Mouse (Mus musculus): ENCODE measurements around the gene Gm10283. TPM values are rescaled to one million over a fixed set of nuclear protein-coding genes. Genes with fewer than 3 reads are reported as not detected.
"Not testable (repeated sequence)": the region's sequence is repeated elsewhere in the genome, so short reads cannot be mapped to it uniquely, and the experiment has no call there.

The Gm10283 gene
- not detected for total RNA-seq (2021)

DNA sequence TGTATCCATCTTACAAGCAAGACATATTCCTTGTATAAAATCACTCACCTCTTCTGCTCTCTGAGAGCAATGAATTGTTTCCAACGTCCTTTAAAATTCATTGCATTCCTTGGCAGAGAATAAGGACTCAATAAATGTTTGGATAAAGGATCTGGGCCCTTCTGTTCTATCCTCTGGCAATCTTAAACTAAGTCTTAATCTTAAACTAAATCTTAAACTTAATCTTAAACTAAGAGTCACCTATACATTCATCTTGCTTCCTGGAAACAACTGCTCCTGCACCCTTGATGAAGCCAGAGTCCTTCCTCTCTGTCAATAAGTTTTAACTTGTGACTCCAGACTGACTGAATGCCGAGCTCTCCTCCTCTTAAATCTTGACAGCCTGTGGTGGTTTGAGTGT lies at the start of gene Gm10283:
Gene Gm10283 (minus strand): TSS at position 101 of the 400 bp plus-strand sequence.
- intact Hi-C loops (cut with DNase I) = loop anchor here (10.0 kb wide), 1 partner anchor 992 kb away; no protein-coding TSS in a partner anchor
- no peak for DNase-seq

DNA sequence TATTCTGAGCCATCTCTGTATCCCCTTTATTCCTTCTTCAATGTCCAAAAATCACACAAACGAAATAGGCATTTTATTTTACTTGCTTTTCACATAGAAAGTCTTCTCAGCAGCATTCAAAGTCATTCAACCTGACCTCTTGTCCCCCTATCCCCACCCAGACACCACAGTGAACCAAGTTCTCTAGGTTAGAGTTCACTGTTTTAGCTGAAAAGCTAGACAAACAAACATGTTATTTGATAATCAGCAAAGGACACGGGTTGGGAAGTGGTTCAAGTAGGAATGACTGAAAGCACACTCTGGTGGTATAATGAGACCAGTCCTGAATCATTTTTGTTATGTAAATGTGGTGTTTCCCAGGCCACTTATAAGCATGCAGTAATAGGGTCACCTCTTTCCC lies 31.9 kb upstream of the Gm10283 start:
- DNase-seq = no peak

DNA sequence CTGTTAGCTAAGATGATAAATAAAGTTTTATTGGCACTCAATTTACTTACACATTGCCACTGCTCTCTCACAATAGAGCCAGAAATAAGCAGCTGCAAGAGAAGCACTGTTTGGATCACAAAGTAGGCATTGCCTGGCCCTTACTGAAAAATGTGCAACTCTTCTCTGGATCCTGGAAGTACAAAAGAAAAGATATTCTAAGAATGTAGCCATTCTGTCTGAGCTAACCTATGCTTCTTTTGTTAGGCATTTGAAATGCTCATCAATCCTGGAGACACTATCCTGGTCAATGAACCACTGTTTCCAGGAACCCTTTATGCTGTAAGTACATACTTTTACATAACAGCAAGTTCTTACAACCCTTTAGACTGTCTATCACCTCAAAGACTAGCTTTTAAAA lies 15.3 kb upstream of the Gm10283 start:
- no peak for DNase-seq
- intact Hi-C loops (cut with DNase I) = no loop called here

More for the DNA sequence above, 31.9 kb upstream of the Gm10283 start:
- intact Hi-C loops (cut with DNase I) = no loop called here

DNA sequence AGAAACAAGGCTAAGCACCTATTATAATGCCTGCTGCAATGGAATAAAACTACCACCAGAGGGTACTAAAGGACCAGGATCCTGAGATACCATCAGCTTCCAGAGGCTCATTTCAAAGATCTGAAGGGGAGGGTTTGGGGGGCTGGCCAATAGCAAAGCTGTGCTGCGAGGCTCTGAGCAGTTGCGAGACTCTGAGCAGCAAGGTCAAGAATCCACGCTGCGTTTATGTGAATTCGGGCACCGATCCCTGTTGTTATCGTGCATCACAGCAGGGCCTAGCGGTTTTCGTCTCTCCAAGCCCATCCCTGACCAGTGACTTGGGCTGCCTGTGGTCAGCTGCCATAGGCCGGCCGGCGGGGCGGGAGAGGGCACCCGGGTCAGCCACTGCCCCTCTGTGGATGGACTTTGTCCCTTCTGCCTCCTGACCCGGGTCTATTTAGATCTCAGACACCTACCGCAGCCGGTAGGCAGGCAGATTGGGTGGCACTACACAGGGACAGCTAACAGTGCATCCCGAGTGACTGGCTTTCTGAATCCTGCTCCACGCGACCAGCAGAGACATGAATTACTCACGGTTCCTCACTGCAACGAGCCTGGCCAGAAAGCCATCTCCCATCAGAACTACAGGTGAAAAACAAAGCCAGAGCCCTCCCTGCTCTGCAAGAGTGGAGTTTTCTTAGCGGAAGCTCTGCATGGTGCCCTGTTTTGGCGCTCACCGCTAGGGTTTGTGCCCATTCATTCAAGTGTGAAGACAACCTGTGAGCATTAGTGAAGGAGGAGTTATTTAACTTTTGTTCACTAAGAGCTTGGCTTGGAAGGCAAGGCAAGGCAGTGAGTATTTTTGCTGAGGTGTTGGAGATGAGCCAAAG lies 2.9 kb upstream of the Gm10283 start, which contains the start of gene Aadat:
Gene Aadat (plus strand): TSS at position 280 of the 869 bp plus-strand sequence.
- peak; percentile 58 to 72 for DNase-seq
- intact Hi-C loops (cut with DNase I) = loop anchor here (1.0 to 10.0 kb wide), 3 partner anchors 86 to 989 kb away; no protein-coding TSS in a partner anchor

DNA sequence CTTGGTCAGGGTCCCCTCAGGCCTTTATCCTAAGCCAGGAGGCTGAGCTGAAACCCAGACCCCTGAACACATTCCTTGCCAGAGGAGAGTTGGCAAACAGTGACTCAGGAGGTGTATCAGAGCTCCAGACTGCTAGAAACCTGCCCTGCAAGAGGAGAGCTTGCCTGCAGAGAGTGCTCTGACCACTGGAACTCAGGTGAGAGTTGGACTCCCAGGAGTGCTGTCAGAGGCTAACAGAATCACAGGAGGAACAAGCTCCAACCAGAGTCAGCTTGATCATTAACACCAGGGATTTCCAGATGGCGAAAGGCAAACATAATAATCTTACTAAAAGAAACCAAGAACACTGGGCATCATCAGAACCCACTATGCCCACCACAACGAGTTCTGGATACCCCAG lies 8.0 kb downstream of the Gm10283 start:
- DNase-seq; intact Hi-C loops (cut with DNase I): not testable (repeated sequence)

DNA sequence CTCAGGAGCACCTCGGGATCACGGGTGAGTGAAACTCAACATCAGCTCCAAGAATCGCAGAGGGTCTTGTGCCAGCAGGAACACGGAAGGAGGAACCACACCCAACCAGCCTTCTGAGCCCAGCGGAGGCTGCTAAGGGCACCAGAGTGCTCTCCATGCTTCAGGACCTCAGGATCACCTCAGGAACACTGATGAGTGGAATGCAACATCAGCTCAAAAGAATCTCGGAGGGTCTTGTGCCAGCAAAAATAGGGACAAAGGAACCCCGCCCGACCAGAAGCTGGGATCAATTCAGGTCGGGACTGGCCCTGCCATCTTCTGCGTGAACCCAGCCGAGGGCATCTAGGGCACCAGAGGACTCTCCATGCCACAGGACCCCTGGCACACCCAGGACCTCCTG lies 8.4 kb downstream of the Gm10283 start:
- intact Hi-C loops (cut with DNase I) = no loop called here
- DNase-seq = no peak

DNA sequence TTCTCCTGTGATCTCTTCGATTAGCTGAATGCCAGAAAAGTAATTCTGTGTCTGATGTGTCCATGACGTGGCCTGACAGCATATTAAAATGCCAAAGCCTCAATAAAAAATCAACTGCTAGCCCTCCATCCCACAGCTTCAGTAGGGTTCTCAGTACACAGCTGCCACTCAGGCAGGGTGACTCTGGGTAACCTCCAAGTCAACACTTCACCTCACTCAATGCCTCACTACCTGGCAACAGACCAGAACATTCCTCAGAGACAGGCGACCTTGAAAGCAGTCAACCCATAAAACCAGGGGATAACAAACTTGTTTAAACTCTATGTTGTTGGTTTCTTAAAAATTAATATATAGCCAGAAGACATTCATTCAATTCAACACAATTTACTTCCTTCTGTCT lies 10.5 kb downstream of the Gm10283 start:
- DNase-seq = peak; percentile 30 to 41

DNA sequence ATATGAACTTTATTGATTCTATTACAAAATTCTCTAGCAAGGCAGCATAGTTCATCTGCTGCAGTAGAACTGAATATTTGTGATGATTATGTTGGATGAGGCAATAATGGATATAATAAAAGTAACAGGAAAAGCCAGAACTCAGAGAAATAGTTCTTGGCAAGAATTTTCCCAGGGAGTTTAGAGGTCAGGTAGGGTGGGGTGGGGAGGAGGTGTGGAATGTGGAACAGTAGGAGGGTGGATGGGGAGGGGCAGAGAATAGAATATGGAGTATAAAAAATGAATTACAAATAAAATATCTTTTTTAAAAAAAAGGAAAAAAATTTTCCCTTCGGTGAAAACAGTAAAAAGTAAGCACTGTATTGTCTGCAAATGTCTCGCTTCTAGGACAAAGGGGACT lies 11.1 kb downstream of the Gm10283 start:
- no peak for DNase-seq
- intact Hi-C loops (cut with DNase I) = no loop called here

More for the DNA sequence above, 10.5 kb downstream of the Gm10283 start:
- intact Hi-C loops (cut with DNase I) = no loop called here

DNA sequence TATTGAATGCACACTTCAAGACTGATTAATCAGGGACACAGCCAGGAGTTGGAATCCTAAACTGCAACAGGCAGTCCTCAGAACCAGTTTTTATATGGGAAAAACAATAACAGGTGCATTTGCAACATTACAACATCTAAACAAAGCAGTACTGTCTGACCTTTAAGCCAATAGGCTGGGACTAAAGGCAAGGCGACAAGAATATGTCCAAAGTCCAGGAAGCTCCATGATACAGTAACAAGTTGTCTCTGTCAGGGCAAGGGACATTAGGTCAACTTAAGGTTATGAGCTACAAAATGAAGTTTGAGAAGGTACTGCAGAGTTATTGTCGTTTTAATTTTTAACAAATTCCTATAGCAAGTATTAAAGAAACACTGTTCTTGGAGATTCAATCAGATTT lies 12.9 kb downstream of the Gm10283 start:
- intact Hi-C loops (cut with DNase I) = no loop called here
- no peak for DNase-seq

DNA sequence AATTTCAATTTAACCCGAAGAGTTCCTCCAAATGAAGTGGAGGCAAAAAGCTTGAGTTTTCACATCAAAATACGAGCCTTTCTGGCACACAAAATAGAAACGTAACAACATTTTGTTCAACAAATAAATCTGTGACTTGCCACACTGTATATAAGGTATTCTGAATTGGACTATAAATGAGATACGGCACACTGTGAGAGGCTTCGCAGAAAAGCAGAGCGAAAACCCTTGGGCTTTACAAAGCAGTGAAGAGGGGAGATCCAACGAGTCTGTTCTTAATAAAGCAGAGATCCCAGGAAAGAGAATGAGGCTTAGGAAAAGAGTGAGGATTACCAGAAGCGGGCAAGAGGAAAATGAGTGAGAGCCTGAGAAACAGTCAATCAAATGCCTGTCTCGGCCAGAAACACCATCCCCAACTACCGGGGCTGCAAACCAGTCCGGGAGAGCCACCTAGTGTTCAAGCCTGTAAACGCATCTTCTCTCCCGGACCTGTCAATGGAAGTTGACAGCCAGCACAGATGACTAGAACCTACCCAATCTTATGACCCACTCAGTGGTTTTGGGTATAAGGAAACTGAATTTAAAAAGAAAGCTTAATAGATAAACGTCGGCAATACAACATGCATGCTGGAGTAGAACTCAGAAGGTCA lies 36.2 kb downstream of the Gm10283 start:
- intact Hi-C loops (cut with DNase I) = loop anchor here (1.0 to 2.0 kb wide), 3 partner anchors 1082 to 1901 kb away; no protein-coding TSS in a partner anchor
- peak; percentile 50 to 79 for DNase-seq

DNA sequence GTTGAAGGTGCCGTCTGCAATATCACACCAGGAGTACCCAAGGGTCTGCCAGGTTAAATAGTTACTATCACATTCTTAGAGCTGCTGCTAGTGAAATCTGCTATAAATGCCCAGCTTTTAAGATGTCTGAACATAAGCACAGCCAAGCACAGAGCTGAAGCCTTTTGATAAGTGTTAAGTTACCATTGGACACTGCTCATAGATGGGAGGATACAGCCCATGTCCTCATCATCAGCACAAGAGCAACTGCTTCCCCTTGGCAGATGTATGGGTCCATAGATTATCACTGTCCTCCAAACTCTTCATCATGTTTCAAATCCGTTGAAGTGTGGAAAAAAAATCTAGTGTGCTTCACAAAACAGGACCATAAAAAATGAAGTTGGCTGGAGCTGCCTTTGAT lies 53.7 kb downstream of the Gm10283 start:
- intact Hi-C loops (cut with DNase I) = no loop called here
- no peak for DNase-seq

DNA sequence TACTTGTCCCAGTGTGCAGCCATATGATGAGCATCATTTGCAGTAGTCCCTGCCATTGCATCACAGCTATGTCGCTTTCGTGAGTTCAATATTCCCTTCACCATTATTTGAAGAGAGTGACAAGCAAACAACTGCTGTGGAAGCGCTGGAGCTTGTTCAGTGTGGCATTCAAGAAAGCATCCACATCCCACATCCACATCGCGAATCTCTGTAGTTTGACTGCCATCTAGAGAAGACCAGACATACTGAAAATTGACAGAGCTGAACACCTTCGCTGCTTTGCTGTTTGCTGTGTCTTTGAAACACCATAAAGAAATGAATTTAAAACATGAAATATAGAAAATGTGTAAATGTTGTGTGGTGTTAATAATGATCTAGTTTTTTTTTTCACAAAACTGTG lies 58.0 kb downstream of the Gm10283 start:
- intact Hi-C loops (cut with DNase I) = no loop called here
- peak in 1 of 2 experiments; percentile 6 for DNase-seq

DNA sequence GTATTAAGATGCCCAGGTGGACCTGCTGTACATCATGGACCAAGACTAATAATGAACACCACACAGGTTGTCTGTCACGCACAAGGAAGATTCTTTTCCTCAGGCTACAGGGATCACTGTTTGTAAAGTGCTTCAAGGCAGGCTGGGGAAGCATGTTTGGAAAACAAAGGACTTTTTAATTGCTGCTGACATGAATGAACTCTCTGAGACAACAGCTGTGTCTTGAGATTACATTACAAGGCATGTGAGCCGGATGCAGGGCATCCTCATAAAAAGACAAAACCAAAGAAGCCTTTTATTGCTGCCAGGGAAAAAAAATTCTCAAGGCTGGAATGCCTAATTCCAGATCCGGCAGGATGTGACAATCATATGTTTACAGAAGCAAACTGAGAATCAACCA lies 64.4 kb downstream of the Gm10283 start:
- intact Hi-C loops (cut with DNase I) = no loop called here
- no peak for DNase-seq

DNA sequence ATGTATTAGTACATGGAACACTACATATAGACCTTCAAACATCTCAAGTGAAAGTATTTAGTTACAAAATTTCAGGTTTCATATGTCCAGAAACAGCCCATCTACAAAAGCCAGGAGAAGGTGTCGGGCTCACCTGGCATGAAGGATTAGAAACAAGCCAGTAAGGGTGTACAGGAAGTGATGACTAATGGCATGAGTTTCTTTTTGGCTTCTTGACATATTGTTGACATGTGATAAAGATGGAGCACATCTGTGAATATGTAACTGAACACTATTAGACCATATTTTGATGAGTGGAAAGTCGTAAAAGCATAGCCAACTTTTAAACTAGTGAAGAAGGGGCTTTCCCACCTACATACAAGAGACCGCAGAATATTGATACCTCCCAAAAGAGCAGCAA lies 66.1 kb downstream of the Gm10283 start:
- intact Hi-C loops (cut with DNase I) = no loop called here
- DNase-seq = no peak

DNA sequence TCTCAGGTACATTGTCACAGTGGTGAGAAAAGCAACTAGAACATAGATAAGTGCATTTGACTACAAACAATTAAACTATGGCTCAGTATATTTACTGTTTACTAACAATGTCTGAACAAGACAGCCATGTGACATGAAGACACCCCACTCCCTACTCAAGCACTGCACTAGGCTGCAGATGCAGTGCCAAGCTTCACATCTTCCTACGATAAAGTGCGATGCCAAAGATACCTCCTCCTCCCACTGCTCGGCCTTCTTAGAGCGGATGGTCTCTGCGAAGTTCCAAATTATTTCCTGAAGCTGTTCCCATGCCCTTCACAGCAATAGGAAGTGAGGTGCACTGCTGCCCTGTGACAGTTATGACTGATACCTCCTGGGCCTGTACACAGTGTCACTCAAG lies 70.3 kb downstream of the Gm10283 start:
- intact Hi-C loops (cut with DNase I) = no loop called here
- no peak for DNase-seq

DNA sequence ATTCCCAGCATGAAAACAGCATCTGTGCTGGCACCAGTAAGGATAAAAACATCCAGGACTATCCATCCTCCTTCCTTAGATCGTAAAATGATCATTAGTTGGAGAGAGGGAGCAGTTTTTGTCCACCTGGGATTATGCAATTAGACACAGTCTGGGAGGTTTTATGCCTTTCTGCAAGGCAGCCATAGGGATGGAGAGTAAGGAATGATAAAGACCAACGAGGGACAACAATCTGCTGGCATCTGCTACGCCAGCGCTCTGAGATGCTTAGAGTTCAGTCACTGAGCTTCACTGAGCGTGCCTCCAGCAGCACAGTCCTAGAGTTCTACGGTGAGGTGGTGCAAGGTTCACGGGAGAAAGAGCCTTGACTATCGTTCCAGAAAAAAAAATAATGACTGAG lies 96.6 kb downstream of the Gm10283 start:
- intact Hi-C loops (cut with DNase I) = no loop called here
- DNase-seq = no peak

DNA sequence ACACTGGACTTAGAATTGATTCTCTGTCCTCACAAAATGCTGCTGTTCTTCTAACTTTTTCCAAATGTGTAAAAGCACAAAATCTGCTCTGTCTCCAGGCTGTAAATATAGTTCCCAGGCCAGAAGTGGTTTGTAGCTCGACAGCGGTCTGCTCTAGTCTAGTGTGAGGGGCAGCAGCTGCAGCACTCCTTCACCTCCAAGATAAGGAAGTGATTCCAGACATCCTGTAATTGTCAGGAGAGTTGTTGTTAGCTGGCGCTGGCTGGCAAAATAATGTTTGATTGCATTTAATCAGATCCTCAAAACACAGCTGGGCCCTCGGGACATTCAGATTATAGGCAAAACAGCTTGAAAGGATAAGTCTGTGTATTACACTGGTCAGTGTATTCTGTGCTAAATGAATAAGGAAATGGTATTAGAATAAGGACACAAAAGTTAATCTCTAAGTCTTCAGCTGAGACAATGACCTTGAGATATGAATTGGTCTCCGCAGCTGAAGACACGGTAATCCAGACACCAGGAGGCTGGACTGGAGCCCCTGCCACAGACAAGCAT lies 97.9 kb downstream of the Gm10283 start:
- intact Hi-C loops (cut with DNase I) = no loop called here
- peak; percentile 3 to 21 for DNase-seq

DNA sequence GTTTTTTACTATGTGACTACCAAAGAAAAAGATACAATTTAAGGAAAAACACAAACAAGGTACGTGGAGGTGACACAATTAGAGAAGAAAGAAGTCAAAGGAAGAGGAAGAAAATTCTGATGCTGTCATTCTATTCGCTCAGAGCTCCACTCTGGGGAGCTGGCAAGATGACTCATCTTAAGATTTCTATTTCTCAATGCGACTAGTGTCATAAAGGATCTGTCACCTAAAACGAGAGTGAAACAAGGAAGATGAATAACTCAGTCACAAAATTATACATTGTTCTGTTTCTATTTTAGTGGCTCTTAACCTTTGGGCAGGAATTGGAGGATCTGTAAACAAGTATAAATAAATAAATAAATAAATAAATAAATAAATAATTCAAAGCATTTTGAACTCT lies 109.3 kb downstream of the Gm10283 start:
- DNase-seq = no peak
- intact Hi-C loops (cut with DNase I) = no loop called here

DNA sequence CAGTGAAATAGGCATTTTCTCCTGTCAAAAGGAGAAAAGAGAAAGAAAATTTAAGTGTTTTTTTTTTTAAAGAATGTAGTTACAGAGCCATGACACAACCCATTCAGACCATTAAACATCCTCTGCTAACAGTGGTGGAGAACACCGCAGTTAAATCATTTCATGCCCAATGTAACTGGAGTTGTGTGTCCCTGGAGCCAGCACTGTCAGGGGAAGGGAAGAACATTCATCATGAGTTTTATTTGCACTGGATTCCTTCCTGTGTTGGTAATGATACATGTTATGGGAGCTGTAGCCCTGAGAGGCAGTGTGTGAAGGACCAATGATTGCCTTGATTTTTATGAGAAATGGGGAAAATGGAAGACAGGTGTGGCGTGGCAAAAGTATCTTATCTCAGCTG lies 116.4 kb downstream of the Gm10283 start:
- intact Hi-C loops (cut with DNase I) = no loop called here
- no peak for DNase-seq

Measured in heart, postnatal 10 days (tissue).